Mouse (Mus musculus): Measurements from ENCODE around the gene Dennd1a. TPM values are rescaled to one million over a fixed set of nuclear protein-coding genes. Genes with fewer than 3 reads are reported as not detected.

The Dennd1a gene
- polyA plus RNA-seq, 1 experiment: 21.6 TPM

DNA sequence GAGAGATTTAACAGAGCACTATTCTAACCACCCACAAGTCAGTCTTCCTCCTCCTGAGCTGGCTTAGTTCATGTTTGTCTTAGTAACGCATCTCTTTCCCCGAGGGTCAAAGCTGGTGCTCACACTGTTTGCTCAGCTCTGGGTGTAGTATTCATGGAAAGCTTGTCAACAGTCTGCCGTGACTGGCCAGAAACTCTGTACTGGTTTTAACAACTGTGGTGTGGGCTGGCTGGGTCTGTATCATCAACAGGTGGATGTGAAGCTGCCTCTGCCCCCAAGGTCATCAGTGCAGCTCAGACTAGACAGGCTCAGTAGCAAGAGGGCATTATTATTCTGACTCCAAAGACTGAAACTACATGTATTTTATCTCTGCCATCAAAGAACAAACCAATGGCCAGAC is 430.2 kb downstream of the Dennd1a start:
- Histone ChIP-seq H3K4me1 (ENCODE audit: control insufficient read depth, insufficient read depth, low read length) (no peaks in the 10 kb centered on the region), H3K27ac (ENCODE audit: control insufficient read depth, insufficient read depth, low read depth, low read length) (no peak overlapping the region), H3K27me3 (ENCODE audit: control insufficient read depth, insufficient read depth, low read length) (no peaks in the 10 kb centered on the region), H3K4me3 (ENCODE audit: control insufficient read depth, low read depth, low read length) (no peak overlapping the region), H3K36me3 (ENCODE audit: control insufficient read depth, insufficient read depth, low read length) (no peaks in the 10 kb centered on the region)
- TF ChIP-seq CTCF (IDR thresholded peaks at IDR 0.05; ENCODE audit: control insufficient read depth, insufficient read depth, insufficient replicate concordance, low read depth, low read length): no peak
- TF ChIP-seq POLR2A (IDR thresholded peaks at IDR 0.05; ENCODE audit: control insufficient read depth, low read depth, low read length): no peak

DNA sequence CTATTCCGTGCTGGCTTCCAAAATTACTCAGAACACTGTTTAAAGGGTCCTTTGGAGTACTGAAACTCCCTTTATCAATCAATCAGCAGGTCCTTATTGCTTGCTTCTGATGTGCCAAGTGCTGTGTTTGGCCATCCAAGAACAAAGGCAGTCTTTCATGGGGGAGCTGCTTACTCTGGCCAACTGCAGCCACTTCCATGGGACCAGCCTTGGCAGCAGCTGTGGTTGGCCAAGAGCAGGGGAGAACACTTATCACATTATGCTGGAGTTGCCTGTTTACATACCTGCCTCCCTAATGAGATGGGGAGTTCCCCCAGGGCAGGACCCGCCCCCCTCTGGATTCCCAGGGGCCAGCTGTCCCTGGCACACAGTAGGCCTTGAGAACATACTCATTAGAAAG is 432.0 kb downstream of the Dennd1a start:
- H3K36me3 ChIP-seq (ENCODE audit: control insufficient read depth, insufficient read depth, low read length): no peaks in the 10 kb centered on the region
- TF ChIP-seq POLR2A (IDR thresholded peaks at IDR 0.05; ENCODE audit: control insufficient read depth, low read depth, low read length) (no peak), CTCF (IDR thresholded peaks at IDR 0.05; ENCODE audit: control insufficient read depth, insufficient read depth, insufficient replicate concordance, low read depth, low read length) (no peak)
- no peaks in the 10 kb centered on the region for H3K4me1 ChIP-seq (ENCODE audit: control insufficient read depth, insufficient read depth, low read length)
- H3K27ac ChIP-seq (ENCODE audit: control insufficient read depth, insufficient read depth, low read depth, low read length): no peak overlapping the region
- H3K4me3 ChIP-seq (ENCODE audit: control insufficient read depth, low read depth, low read length): no peak overlapping the region
- H3K27me3 ChIP-seq (ENCODE audit: control insufficient read depth, insufficient read depth, low read length): no peaks in the 10 kb centered on the region

DNA sequence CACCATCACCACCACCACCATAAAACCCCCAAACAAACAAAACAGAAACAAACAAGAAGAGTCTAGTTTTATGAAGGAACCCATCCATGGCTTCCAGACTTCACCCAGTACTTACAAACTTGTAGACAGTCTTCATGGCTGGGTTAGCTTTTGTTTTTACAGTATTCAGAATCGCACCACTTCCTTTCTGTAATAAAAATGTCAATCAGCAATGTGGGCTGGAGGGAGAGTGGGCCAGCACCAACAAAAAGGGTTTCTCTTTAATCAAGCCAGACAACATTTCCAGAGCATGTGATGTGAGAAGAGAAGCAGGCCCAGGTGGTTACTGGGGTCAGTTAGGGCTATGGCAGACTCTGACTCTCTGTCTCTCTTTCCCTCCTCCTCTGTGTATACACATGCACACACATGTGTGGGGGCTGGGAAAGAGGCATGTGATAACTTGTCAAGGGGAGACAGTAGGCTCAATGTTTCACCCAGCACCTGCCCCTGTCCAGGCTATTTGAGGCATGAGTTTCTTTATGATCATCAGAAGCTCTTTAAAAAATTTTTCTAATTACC is 433.2 kb downstream of the Dennd1a start:
- no peaks in the 10 kb centered on the region for H3K4me1 ChIP-seq (ENCODE audit: control insufficient read depth, insufficient read depth, low read length)
- no peaks in the 10 kb centered on the region for H3K36me3 ChIP-seq (ENCODE audit: control insufficient read depth, insufficient read depth, low read length)
- no peak overlapping the region for H3K27ac ChIP-seq (ENCODE audit: control insufficient read depth, insufficient read depth, low read depth, low read length)
- no peak overlapping the region for H3K4me3 ChIP-seq (ENCODE audit: control insufficient read depth, low read depth, low read length)
- H3K27me3 ChIP-seq (ENCODE audit: control insufficient read depth, insufficient read depth, low read length): no peaks in the 10 kb centered on the region
- no peak for TF ChIP-seq CTCF (IDR thresholded peaks at IDR 0.05; ENCODE audit: control insufficient read depth, insufficient read depth, insufficient replicate concordance, low read depth, low read length)
- no peak for TF ChIP-seq POLR2A (IDR thresholded peaks at IDR 0.05; ENCODE audit: control insufficient read depth, low read depth, low read length)

DNA sequence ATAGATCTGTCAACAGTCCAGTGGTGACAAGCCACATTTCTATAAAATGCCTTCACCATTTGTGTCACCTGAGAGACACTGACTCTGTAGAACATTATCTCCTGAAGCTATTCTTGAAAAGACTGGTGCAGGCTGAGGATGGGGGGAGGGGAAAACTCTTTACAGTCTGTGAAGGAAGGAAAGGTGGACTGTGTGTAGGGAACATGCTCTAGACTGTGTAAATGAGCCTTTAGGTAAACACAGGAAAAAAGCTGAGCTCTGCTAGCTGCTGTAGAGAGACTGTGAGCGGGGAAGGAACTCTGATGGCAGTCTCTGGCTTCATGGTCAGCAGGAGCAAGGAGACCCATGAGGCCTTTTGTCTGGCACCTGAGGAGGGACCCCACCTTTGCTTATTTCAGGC is 436.6 kb downstream of the Dennd1a start:
- TF ChIP-seq CTCF (IDR thresholded peaks at IDR 0.05; ENCODE audit: control insufficient read depth, insufficient read depth, insufficient replicate concordance, low read depth, low read length): no peak
- TF ChIP-seq POLR2A (IDR thresholded peaks at IDR 0.05; ENCODE audit: control insufficient read depth, low read depth, low read length): no peak
- Histone ChIP-seq H3K36me3 (ENCODE audit: control insufficient read depth, insufficient read depth, low read length) (no peaks in the 10 kb centered on the region), H3K4me1 (ENCODE audit: control insufficient read depth, insufficient read depth, low read length) (no peaks in the 10 kb centered on the region), H3K4me3 (ENCODE audit: control insufficient read depth, low read depth, low read length) (no peak overlapping the region), H3K27me3 (ENCODE audit: control insufficient read depth, insufficient read depth, low read length) (no peaks in the 10 kb centered on the region), H3K27ac (ENCODE audit: control insufficient read depth, insufficient read depth, low read depth, low read length) (no peak overlapping the region)

DNA sequence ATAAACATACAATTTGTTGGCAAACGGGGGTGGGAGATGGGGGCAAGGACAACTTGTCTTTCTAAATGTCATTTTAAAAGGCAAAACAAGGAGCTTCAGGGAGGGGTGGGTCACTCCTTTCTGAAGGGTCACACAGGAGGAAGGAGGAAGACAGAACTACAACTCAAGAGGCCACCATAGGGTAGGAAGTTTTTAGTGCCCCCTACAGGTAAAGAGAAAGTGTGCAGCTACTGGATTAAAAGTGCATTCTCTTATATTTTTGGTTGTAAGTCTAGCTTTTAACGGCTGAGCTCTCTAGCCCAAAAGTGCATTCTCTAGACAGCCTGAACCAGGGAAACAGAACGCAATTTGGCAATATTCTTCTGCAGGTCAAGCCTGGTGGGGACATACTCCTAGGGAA is 437.8 kb downstream of the Dennd1a start:
- Histone ChIP-seq H3K27me3 (ENCODE audit: control insufficient read depth, insufficient read depth, low read length) (no peaks in the 10 kb centered on the region), H3K4me1 (ENCODE audit: control insufficient read depth, insufficient read depth, low read length) (no peaks in the 10 kb centered on the region), H3K4me3 (ENCODE audit: control insufficient read depth, low read depth, low read length) (no peak overlapping the region), H3K27ac (ENCODE audit: control insufficient read depth, insufficient read depth, low read depth, low read length) (no peak overlapping the region), H3K36me3 (ENCODE audit: control insufficient read depth, insufficient read depth, low read length) (no peaks in the 10 kb centered on the region; the same call in 1 of the 2 replicates)
- TF ChIP-seq POLR2A (IDR thresholded peaks at IDR 0.05; ENCODE audit: control insufficient read depth, low read depth, low read length) (no peak), CTCF (IDR thresholded peaks at IDR 0.05; ENCODE audit: control insufficient read depth, insufficient read depth, insufficient replicate concordance, low read depth, low read length) (no peak)

DNA sequence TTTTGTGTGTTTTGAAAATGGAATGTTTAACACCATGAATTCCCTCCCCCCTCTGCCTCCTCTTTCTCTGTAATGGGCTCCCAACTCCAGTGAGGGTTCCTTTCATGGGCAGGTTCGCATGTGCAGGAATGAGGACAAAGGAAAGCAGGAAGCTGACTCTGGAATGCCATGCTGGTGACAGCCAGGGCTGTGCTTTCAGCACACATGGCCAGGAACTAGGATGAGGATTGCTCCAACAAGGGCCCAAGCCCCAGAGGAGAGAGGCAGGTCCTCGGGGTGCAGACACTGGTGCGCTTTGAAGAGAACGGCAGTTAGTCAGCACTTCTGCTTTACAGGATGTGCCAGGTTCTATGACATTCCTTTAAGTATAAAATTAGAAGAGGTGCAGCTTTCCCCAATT is 444.5 kb downstream of the Dennd1a start:
- no peaks in the 10 kb centered on the region for H3K27me3 ChIP-seq (ENCODE audit: control insufficient read depth, insufficient read depth, low read length)
- no peak overlapping the region for H3K27ac ChIP-seq (ENCODE audit: control insufficient read depth, insufficient read depth, low read depth, low read length)
- H3K36me3 ChIP-seq (ENCODE audit: control insufficient read depth, insufficient read depth, low read length): no peaks in the 10 kb centered on the region; the same call in 1 of the 2 replicates
- no peaks in the 10 kb centered on the region for H3K4me1 ChIP-seq (ENCODE audit: control insufficient read depth, insufficient read depth, low read length)
- TF ChIP-seq CTCF (IDR thresholded peaks at IDR 0.05; ENCODE audit: control insufficient read depth, insufficient read depth, insufficient replicate concordance, low read depth, low read length) (no peak), POLR2A (IDR thresholded peaks at IDR 0.05; ENCODE audit: control insufficient read depth, low read depth, low read length) (no peak)
- H3K4me3 ChIP-seq (ENCODE audit: control insufficient read depth, low read depth, low read length): no peak overlapping the region

DNA sequence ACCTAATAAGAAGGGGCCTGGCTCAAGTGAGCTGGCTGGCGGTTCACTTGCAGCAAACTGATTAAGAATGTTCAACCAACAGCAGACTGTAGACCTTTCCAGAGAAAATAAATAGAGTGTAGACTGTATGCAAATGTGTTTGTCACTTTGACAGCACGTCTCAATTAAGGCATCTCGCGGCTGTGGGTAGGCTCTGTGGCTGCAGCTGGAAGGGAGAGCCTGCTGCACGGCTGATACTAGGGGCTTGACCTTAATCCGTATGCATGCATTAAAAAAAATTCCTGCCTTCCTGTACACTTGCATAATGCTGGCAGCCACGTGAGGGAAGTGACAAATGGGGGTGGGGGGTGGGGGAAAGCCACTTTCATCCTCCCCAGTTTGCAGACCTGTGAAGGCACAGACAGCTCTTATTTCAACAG is 445.0 kb downstream of the Dennd1a start:
- Histone ChIP-seq H3K4me1 (ENCODE audit: control insufficient read depth, insufficient read depth, low read length) (no peaks in the 10 kb centered on the region), H3K27ac (ENCODE audit: control insufficient read depth, insufficient read depth, low read depth, low read length) (no peak overlapping the region), H3K27me3 (ENCODE audit: control insufficient read depth, insufficient read depth, low read length) (no peaks in the 10 kb centered on the region), H3K4me3 (ENCODE audit: control insufficient read depth, low read depth, low read length) (no peak overlapping the region), H3K36me3 (ENCODE audit: control insufficient read depth, insufficient read depth, low read length) (no peaks in the 10 kb centered on the region; the same call in 1 of the 2 replicates)
- TF ChIP-seq POLR2A (IDR thresholded peaks at IDR 0.05; ENCODE audit: control insufficient read depth, low read depth, low read length): no peak
- TF ChIP-seq CTCF (IDR thresholded peaks at IDR 0.05; ENCODE audit: control insufficient read depth, insufficient read depth, insufficient replicate concordance, low read depth, low read length): no peak
